Mouse (Mus musculus) neural tube, embryonic 13.5 days (tissue): ENCODE results near the gene Pde3a. TPM values are rescaled to one million over a fixed set of nuclear protein-coding genes. Genes with fewer than 3 reads are reported as not detected.

Experiments used
- ATAC-seq: fragments of 200-750 bp; cut with Nextera tagmentation; 2 replicates; pipeline ENCODE4 v1.8.0; 2017; ENCODE audit warnings: low read depth, mild to moderate bottlenecking, moderate TSS enrichment, moderate library complexity
- H3K27ac ChIP-seq: fragments of 300-500 bp; sonication (generic); replicated peaks from 2 replicates; pipeline ENCODE4 v1.5.1; 2015; ENCODE audit warnings: moderate library complexity, mild to moderate bottlenecking, inconsistent platforms
- H3K27me3 ChIP-seq: fragments of 300-500 bp; sonication (generic); 2 replicates; pipeline ENCODE4 v1.6.1; 2015; ENCODE audit warnings: mild to moderate bottlenecking, inconsistent platforms
- H3K36me3 ChIP-seq: fragments of 300-500 bp; sonication (generic); 2 replicates; pipeline ENCODE4 v1.6.1; 2015; ENCODE audit warnings: mild to moderate bottlenecking, inconsistent platforms
- H3K4me1 ChIP-seq: fragments of 300-500 bp; sonication (generic); replicated peaks from 2 replicates; pipeline ENCODE4 v1.6.1; 2015; ENCODE audit warnings: inconsistent platforms
- H3K4me2 ChIP-seq: fragments of 300-500 bp; sonication (generic); 2 replicates; pipeline ENCODE4 v1.6.1; 2015; ENCODE audit warnings: inconsistent platforms, mild to moderate bottlenecking, moderate library complexity
- H3K4me3 ChIP-seq: fragments of 300-500 bp; sonication (generic); 2 replicates; pipeline ENCODE4 v1.5.1; 2015; ENCODE audit warnings: mild to moderate bottlenecking, inconsistent platforms
- H3K9ac ChIP-seq: fragments of 300-500 bp; sonication (generic); 2 replicates; pipeline ENCODE4 v1.6.1; 2015; ENCODE audit warnings: moderate library complexity, mild to moderate bottlenecking, inconsistent platforms
- H3K9me3 ChIP-seq: fragments of 300-500 bp; sonication (generic); 2 replicates; pipeline ENCODE4 v1.6.1; 2016; ENCODE audit warnings: inconsistent platforms
- WGBS: fragments of 180-500 bp; shearing (Covaris S2); methylation state at CpG from one replicate; pipeline ENCODE4 v1.1.7; 2015; 5-methylcytosine and 5-hydroxymethylcytosine counted together
- polyA plus RNA-seq: library from polyadenylated mRNA; unstranded; fragments of >200 nt; fragmentation: Nextera tagmentation; extraction: Ambion mirVana; gene quantifications from 2 replicates; pipeline ENCODE4 v1.2.1, GENCODE M21; 2015

Gene Pde3a
- polyA plus RNA-seq, 1 experiment from 2014 or later = 2.1 TPM

GRCm38 (mm10) chr6:141432271-141432974 is 183.4 kb downstream of the Pde3a start:
- Histone ChIP-seq H3K4me1 (peaks cover 16% of the 10 kb centered on the region), H3K27ac (no peak overlapping the region), H3K27me3 (no peaks in the 10 kb centered on the region), H3K4me3 (no peak overlapping the region), H3K4me2 (no peak overlapping the region), H3K36me3 (no peaks in the 10 kb centered on the region), H3K9me3 (no peaks in the 10 kb centered on the region), H3K9ac (no peak overlapping the region)
- 88% methylated on average over 13 of the region's 13 CpGs for WGBS
- ATAC-seq = no peak

DNA sequence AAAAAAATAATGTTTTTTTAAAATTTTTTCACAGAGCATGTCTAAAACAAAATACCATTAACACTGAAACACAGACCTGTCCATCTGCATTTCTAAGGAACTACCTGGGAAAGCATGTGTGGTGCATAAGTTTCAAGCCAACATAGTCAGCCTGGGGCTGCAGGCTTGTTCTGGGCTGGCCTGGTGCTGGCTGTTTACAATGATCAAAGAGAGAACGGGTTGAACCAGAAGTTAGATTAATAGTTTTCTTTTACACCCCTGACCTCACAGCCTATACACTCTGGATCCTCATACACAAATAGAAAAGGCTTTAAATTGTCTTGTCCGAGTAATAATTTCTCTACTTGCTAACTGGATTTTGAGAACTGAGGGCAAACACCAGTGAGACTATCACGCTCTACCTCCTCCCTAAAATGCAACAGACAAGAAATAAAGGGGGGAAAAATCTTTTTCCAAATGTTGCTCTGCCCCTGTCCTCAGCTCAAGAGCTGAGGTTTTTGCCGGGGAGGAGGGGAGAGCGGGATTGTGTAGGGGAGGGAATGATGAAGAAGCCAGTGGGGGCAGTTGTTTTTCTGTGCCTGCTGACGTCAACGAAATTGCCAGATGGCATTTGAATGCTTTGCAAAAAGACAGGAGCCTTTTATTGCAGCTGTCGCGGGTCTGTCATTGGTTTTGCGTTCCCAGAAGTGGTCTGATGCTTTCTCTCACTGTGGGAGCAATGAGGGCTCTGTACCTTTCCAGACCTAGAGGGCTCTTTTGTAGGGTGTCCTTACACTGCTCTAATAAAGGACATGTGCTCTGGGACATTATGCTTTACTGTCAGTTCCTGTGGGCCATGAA is 185.1 kb downstream of the Pde3a start:
- 18% methylated on average over 10 of the region's 10 CpGs for WGBS
- H3K27ac ChIP-seq = peak overlapping the region; percentile 79
- H3K4me2 ChIP-seq = peak overlapping the region; percentile 28

GRCm38 (mm10) chr6:141435160-141435559 is 186.1 kb downstream of the Pde3a start:
- ATAC-seq = no peak
- no peaks in the 10 kb centered on the region for H3K27me3 ChIP-seq
- H3K36me3 ChIP-seq = no peaks in the 10 kb centered on the region
- no peak overlapping the region for H3K4me3 ChIP-seq
- WGBS = 73% methylated on average over 4 of the region's 4 CpGs
- no peak overlapping the region for H3K9ac ChIP-seq
- no peaks in the 10 kb centered on the region for H3K9me3 ChIP-seq
- H3K4me1 ChIP-seq = peaks cover 16% of the 10 kb centered on the region
- H3K27ac ChIP-seq = peak overlapping the region; percentile 79
- H3K4me2 ChIP-seq = no peak overlapping the region

More for the DNA sequence above, 185.1 kb downstream of the Pde3a start:
- ATAC-seq = peak; percentile 83
- Histone ChIP-seq H3K9me3 (no peaks in the 10 kb centered on the region), H3K27me3 (no peaks in the 10 kb centered on the region), H3K9ac (peak overlapping the region; percentile 26; the same call in 1 of the 2 replicates), H3K4me1 (peaks cover 16% of the 10 kb centered on the region), H3K4me3 (no peak overlapping the region), H3K36me3 (no peaks in the 10 kb centered on the region)

- no peak for ATAC-seq
Observed at GRCm38 (mm10) chr6:141439965-141440364, 190.9 kb downstream of the Pde3a start.

GRCm38 (mm10) chr6:141447547-141447946 is 198.5 kb downstream of the Pde3a start:
- Histone ChIP-seq H3K4me1 (no peaks in the 10 kb centered on the region; the same call in 1 of the 2 replicates), H3K4me3 (no peak overlapping the region), H3K27me3 (no peaks in the 10 kb centered on the region), H3K9me3 (no peaks in the 10 kb centered on the region), H3K9ac (no peak overlapping the region), H3K36me3 (no peaks in the 10 kb centered on the region), H3K4me2 (no peak overlapping the region), H3K27ac (no peak overlapping the region)
- WGBS = 14% methylated on average over 3 of the region's 3 CpGs
- ATAC-seq = no peak

More at GRCm38 (mm10) chr6:141439965-141440364, 190.9 kb downstream of the Pde3a start:
- Histone ChIP-seq H3K27ac (no peak overlapping the region), H3K9ac (no peak overlapping the region), H3K27me3 (no peaks in the 10 kb centered on the region), H3K9me3 (no peaks in the 10 kb centered on the region), H3K4me3 (no peak overlapping the region), H3K36me3 (no peaks in the 10 kb centered on the region), H3K4me2 (no peak overlapping the region), H3K4me1 (peaks cover 4% of the 10 kb centered on the region)
- 68% methylated on average over 3 of the region's 3 CpGs for WGBS

DNA sequence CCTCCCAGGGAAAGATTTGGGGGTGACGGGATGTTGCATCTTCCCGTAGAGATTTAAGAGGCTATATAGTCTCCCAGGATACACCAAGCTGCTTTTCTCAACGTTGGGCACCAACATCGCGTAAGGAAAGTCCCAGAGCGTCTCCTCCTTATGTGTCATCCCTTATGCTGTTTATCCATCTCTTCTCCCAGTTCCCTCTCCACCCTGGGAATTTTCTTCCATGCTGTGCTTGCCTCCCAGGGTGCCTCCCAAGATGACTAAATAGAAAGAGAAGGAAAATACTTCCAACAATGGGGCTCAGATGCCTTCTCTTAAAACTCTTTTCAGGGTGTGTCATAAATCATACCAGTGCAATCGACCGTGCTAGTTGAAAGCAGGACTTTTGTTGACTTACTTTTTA is 199.8 kb downstream of the Pde3a start:
- H3K4me3 ChIP-seq = no peak overlapping the region
- H3K27ac ChIP-seq = no peak overlapping the region
- no peak overlapping the region for H3K9ac ChIP-seq
- WGBS = 55% methylated on average over 8 of the region's 8 CpGs
- no peaks in the 10 kb centered on the region for H3K27me3 ChIP-seq
- no peaks in the 10 kb centered on the region for H3K9me3 ChIP-seq
- no peak overlapping the region for H3K4me2 ChIP-seq
- no peak for ATAC-seq
- H3K36me3 ChIP-seq = no peaks in the 10 kb centered on the region
- H3K4me1 ChIP-seq = no peaks in the 10 kb centered on the region; the same call in 1 of the 2 replicates

DNA sequence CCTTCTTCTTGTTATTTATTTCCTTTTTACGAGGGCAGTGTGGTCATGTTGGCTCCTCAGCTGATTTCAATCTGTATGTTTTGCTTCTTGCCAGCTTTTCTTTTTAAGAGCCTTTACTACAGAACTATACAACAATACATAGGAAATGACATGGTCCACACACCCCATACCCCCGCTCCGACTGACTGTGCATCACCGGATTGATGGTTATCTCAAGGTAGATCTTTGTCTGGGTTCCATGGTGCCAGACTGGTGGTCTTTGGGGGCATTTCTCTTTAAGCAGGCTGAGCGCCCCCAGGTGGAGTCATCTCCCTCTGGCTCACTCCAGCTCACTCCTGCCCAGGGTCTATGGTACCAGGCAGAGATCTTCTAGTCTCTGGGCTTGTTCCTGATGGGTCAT is 206.3 kb downstream of the Pde3a start:
- H3K9me3 ChIP-seq = no peaks in the 10 kb centered on the region
- no peaks in the 10 kb centered on the region for H3K36me3 ChIP-seq
- no peaks in the 10 kb centered on the region; the same call in 1 of the 2 replicates for H3K4me1 ChIP-seq
- no peak overlapping the region for H3K27ac ChIP-seq
- no peak for ATAC-seq
- no peak overlapping the region for H3K4me2 ChIP-seq
- H3K27me3 ChIP-seq = no peaks in the 10 kb centered on the region
- H3K9ac ChIP-seq = no peak overlapping the region
- 84% methylated on average over 5 of the region's 5 CpGs for WGBS
- H3K4me3 ChIP-seq = no peak overlapping the region

- 82% methylated on average over 3 of the region's 3 CpGs for WGBS
- H3K36me3 ChIP-seq = no peaks in the 10 kb centered on the region
- H3K9ac ChIP-seq = no peak overlapping the region
- no peaks in the 10 kb centered on the region; the same call in 1 of the 2 replicates for H3K4me1 ChIP-seq
- no peak overlapping the region for H3K4me2 ChIP-seq
- H3K27me3 ChIP-seq = no peaks in the 10 kb centered on the region
- ATAC-seq = no peak
- H3K27ac ChIP-seq = no peak overlapping the region
- no peak overlapping the region for H3K4me3 ChIP-seq
- H3K9me3 ChIP-seq = no peaks in the 10 kb centered on the region
Observed at GRCm38 (mm10) chr6:141456591-141456990, 207.5 kb downstream of the Pde3a start.

GRCm38 (mm10) chr6:141470251-141470650 is 221.2 kb downstream of the Pde3a start:
- H3K27me3 ChIP-seq = no peaks in the 10 kb centered on the region
- H3K36me3 ChIP-seq = no peaks in the 10 kb centered on the region
- H3K4me3 ChIP-seq = no peak overlapping the region
- no peak overlapping the region for H3K4me2 ChIP-seq
- H3K9ac ChIP-seq = no peak overlapping the region
- H3K4me1 ChIP-seq = no peaks in the 10 kb centered on the region
- 87% methylated on average over 2 of the region's 2 CpGs for WGBS
- no peaks in the 10 kb centered on the region for H3K9me3 ChIP-seq
- no peak overlapping the region for H3K27ac ChIP-seq
- no peak for ATAC-seq

- no peaks in the 10 kb centered on the region for H3K9me3 ChIP-seq
- 69% methylated on average over 2 of the region's 2 CpGs for WGBS
Observed at GRCm38 (mm10) chr6:141474223-141474622, 225.2 kb downstream of the Pde3a start.

DNA sequence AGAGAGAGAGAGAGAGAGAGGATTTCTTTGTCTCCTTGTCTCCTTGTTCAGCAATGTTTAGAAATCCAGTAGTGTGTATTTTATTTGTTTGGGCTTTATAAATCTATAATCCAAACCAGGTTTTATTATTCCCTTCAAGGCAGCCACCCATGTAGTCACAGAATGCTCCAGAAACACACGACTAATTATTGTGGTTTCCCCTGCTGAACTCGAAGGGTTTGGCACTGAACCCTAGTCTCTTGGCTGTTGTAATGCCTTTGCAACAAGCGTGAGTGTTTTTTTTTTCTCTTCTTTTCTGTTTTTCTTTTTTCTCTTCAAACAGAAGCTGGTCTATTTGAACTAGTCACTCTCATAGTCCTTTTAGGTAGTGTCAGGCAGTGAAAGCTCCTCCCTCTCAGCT is 225.6 kb downstream of the Pde3a start:
- WGBS = 51% methylated on average over 3 of the region's 3 CpGs
- no peak for ATAC-seq
- Histone ChIP-seq H3K9me3 (no peaks in the 10 kb centered on the region), H3K9ac (no peak overlapping the region), H3K27ac (no peak overlapping the region), H3K27me3 (no peaks in the 10 kb centered on the region), H3K36me3 (no peaks in the 10 kb centered on the region), H3K4me1 (no peaks in the 10 kb centered on the region), H3K4me3 (no peak overlapping the region), H3K4me2 (no peak overlapping the region)

More at GRCm38 (mm10) chr6:141474223-141474622, 225.2 kb downstream of the Pde3a start:
- no peaks in the 10 kb centered on the region for H3K4me1 ChIP-seq
- H3K36me3 ChIP-seq = no peaks in the 10 kb centered on the region
- H3K27ac ChIP-seq = no peak overlapping the region
- no peak overlapping the region for H3K9ac ChIP-seq
- no peak for ATAC-seq
- no peak overlapping the region for H3K4me3 ChIP-seq
- H3K27me3 ChIP-seq = no peaks in the 10 kb centered on the region
- H3K4me2 ChIP-seq = no peak overlapping the region

- Histone ChIP-seq H3K4me1 (peaks cover 9% of the 10 kb centered on the region; the same call in 1 of the 2 replicates), H3K27ac (no peak overlapping the region), H3K4me3 (no peak overlapping the region), H3K4me2 (no peak overlapping the region), H3K9ac (no peak overlapping the region), H3K27me3 (no peaks in the 10 kb centered on the region), H3K36me3 (no peaks in the 10 kb centered on the region), H3K9me3 (no peaks in the 10 kb centered on the region)
- WGBS = 51% methylated on average over 10 of the region's 10 CpGs
- peak; percentile 84 for ATAC-seq
Observed at GRCm38 (mm10) chr6:141485302-141486021, 236.4 kb downstream of the Pde3a start.
